Mouse (Mus musculus) layer of hippocampus, adult 9-11 months (tissue): ENCODE results near the gene Tex52.

ENCODE experiments used
- DNase-seq: peaks from one replicate; pipeline ENCODE4 v3.0.0; 2022

The Tex52 gene

GRCm38 (mm10) chr6:128381254-128381653 is 6.0 kb downstream of the Tex52 start:
- DNase-seq: no peak

- DNase-seq: no peak
Measured at GRCm38 (mm10) chr6:128383752-128384151, 8.5 kb downstream of the Tex52 start.

GRCm38 (mm10) chr6:128385026-128385425 is 9.8 kb downstream of the Tex52 start:
- DNase-seq: no peak

- DNase-seq: no peak
Measured at GRCm38 (mm10) chr6:128389185-128389584, 13.9 kb downstream of the Tex52 start.

GRCm38 (mm10) chr6:128390683-128391082 is 15.4 kb downstream of the Tex52 start:
- no peak for DNase-seq

- DNase-seq: peak; percentile 42
Measured at GRCm38 (mm10) chr6:128397574-128398261, 22.5 kb downstream of the Tex52 start.

- no peak for DNase-seq
Measured at GRCm38 (mm10) chr6:128398996-128399395, 23.7 kb downstream of the Tex52 start, which contains the start of gene Nrip2. Gene Nrip2 (plus strand): TSS chr6:128399296.

GRCm38 (mm10) chr6:128399421-128400185 is 24.3 kb downstream of the Tex52 start:
- peak; percentile 40 for DNase-seq

- no peak for DNase-seq
Measured at GRCm38 (mm10) chr6:128404708-128405107, 29.5 kb downstream of the Tex52 start.

GRCm38 (mm10) chr6:128408544-128409125 is 33.4 kb downstream of the Tex52 start:
- no peak for DNase-seq

- DNase-seq: no peak
Measured at GRCm38 (mm10) chr6:128410305-128410704, 35.0 kb downstream of the Tex52 start.

GRCm38 (mm10) chr6:128411115-128411514 is 35.9 kb downstream of the Tex52 start:
- peak; percentile 64 for DNase-seq

- DNase-seq: no peak
Measured at GRCm38 (mm10) chr6:128416169-128416568, 40.9 kb downstream of the Tex52 start.

- no peak for DNase-seq
Measured at GRCm38 (mm10) chr6:128418076-128418475, 42.8 kb downstream of the Tex52 start.

- no peak for DNase-seq
Measured at GRCm38 (mm10) chr6:128421036-128421435, 45.8 kb downstream of the Tex52 start.

- DNase-seq: no peak
Measured at GRCm38 (mm10) chr6:128421480-128421879, 46.2 kb downstream of the Tex52 start.

- DNase-seq: no peak
Measured at GRCm38 (mm10) chr6:128423496-128424268, 48.4 kb downstream of the Tex52 start.

GRCm38 (mm10) chr6:128424269-128425019 is 49.2 kb downstream of the Tex52 start, which contains the start of gene Itfg2:
Gene Itfg2 (minus strand): TSS chr6:128424931.
- peak; percentile 96 for DNase-seq

GRCm38 (mm10) chr6:128425046-128425445 is 49.8 kb downstream of the Tex52 start:
- DNase-seq: no peak

GRCm38 (mm10) chr6:128427571-128427970 is 52.3 kb downstream of the Tex52 start:
- DNase-seq: no peak

GRCm38 (mm10) chr6:128429300-128429699 is 54.0 kb downstream of the Tex52 start:
- DNase-seq: no peak

- DNase-seq: no peak
Measured at GRCm38 (mm10) chr6:128429826-128430225, 54.6 kb downstream of the Tex52 start.
